Mouse (Mus musculus) 416B (cell line): ENCODE results near the gene Fgf4.

Experiments
- DNase-seq: peaks from one replicate; pipeline ENCODE4 v3.0.0; 2011; ENCODE audit warnings: low read depth

Fgf4 gene

GRCm38 (mm10) chr7:144911121-144911520, 64.0 kb downstream of the Fgf4 start:
- DNase-seq: no peak

DNA sequence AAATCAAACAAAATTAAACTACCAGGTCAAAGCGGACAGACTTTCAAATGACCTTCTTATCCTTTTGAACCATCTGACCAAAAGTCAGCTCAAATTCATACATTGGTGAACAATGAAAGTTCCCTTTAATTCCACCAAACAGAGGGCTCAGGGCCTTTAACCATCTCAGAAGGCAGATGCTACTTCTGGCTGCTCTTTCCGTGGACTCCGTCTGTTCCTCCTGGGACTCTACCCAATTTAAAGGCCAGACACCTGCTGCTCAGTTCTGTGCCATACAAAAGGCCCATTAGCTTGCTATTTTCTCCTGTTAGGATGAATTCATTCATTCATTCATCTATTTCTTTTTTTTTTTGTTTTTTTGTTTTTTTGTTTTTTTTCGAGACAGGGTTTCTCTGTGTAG, 65.7 kb downstream of the Fgf4 start:
- DNase-seq: no peak

DNA sequence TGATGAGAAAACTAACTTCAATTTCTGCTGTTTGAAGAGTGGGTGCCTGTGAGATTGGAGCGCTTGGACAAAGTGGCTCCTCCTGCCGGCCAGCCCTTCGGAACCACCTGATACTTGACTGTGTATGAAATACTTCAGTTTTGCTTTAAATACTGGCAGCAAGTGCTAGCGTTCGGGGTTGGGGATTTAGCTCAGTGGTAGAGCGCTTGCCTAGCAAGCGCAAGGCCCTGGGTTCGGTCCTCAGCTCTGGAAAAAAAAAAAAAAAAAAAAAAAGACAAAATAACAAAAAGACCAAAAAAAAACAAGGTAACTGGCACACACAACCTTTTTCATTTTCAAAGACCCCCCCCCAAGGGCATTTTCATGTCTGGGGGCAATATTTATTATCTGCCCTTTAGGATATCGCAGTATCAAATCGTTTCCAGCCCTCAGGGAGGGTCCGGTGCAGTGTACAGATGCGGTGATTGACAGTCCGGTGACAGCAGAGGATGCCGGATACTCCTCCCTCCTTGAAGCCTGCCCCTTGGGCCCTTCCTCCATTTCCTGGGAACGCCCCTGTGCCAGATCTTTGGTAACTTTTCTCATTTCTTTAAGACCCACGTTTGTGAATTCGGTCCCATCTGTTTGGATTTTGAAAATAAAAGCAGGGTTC, 67.3 kb downstream of the Fgf4 start:
- DNase-seq: no peak
